Mouse (Mus musculus) telencephalon, adult 2 months (tissue): Measurements from ENCODE around the gene Pcyox1.

Experiments used
- DNase-seq: peaks from one replicate; pipeline ENCODE4 v3.0.0-alpha.2; 2011; ENCODE audit warnings: low read depth, low spot score

Pcyox1 gene

GRCm38 (mm10) chr6:86396581-86397256 lies at the start of gene Pcyox1:
Gene Pcyox1 (minus strand): TSS chr6:86397154.
- DNase-seq, result peak; percentile 75

- no peak for DNase-seq
Measured at GRCm38 (mm10) chr6:86445551-86445950, 48.6 kb upstream of the Pcyox1 start.

- DNase-seq, result no peak
Measured at GRCm38 (mm10) chr6:86441571-86441970, 44.6 kb upstream of the Pcyox1 start.

- no peak for DNase-seq
Measured at GRCm38 (mm10) chr6:86439531-86439930, 42.6 kb upstream of the Pcyox1 start.

- DNase-seq, result no peak
Measured at GRCm38 (mm10) chr6:86439119-86439496, 42.2 kb upstream of the Pcyox1 start.

- peak; percentile 98 for DNase-seq
Measured at GRCm38 (mm10) chr6:86438272-86439118, 41.5 kb upstream of the Pcyox1 start, which contains the start of gene C87436. Gene C87436 (plus strand): TSS chr6:86438374.

GRCm38 (mm10) chr6:86437711-86438110 lies 40.8 kb upstream of the Pcyox1 start:
- peak; percentile 22 for DNase-seq

- no peak for DNase-seq
Measured at GRCm38 (mm10) chr6:86433696-86434095, 36.7 kb upstream of the Pcyox1 start.

- no peak for DNase-seq
Measured at GRCm38 (mm10) chr6:86431531-86431930, 34.6 kb upstream of the Pcyox1 start.

GRCm38 (mm10) chr6:86426358-86426757 lies 29.4 kb upstream of the Pcyox1 start, which contains the start of gene Gm44790:
Gene Gm44790 (plus strand): TSS chr6:86426658.
- no peak for DNase-seq

- no peak for DNase-seq
Measured at GRCm38 (mm10) chr6:86420491-86420890, 23.5 kb upstream of the Pcyox1 start.

- DNase-seq, result no peak
Measured at GRCm38 (mm10) chr6:86419239-86419638, 22.3 kb upstream of the Pcyox1 start.

- DNase-seq, result no peak
Measured at GRCm38 (mm10) chr6:86418711-86419110, 21.8 kb upstream of the Pcyox1 start.

GRCm38 (mm10) chr6:86406306-86406705 lies 9.4 kb upstream of the Pcyox1 start:
- DNase-seq, result no peak

GRCm38 (mm10) chr6:86404996-86405395 lies 8.0 kb upstream of the Pcyox1 start:
- no peak for DNase-seq

- peak; percentile 95 for DNase-seq
Measured at GRCm38 (mm10) chr6:86404100-86404861, 7.3 kb upstream of the Pcyox1 start, which contains the start of gene Tia1. Gene Tia1 (plus strand): TSS chr6:86404219.

- peak; percentile 67 for DNase-seq
Measured at GRCm38 (mm10) chr6:86403728-86404099, 6.8 kb upstream of the Pcyox1 start.

GRCm38 (mm10) chr6:86402681-86403607 lies 6.0 kb upstream of the Pcyox1 start:
- DNase-seq, result no peak

GRCm38 (mm10) chr6:86400972-86401371 lies 4.0 kb upstream of the Pcyox1 start:
- DNase-seq, result no peak

GRCm38 (mm10) chr6:86399995-86400394 lies 3.0 kb upstream of the Pcyox1 start:
- DNase-seq, result no peak

- no peak for DNase-seq
Measured at GRCm38 (mm10) chr6:86398986-86399385, 2.0 kb upstream of the Pcyox1 start.
